Mouse (Mus musculus) cerebellum, adult 9-11 months (tissue): ENCODE data around the gene Cap1.

Experiments
- DNase-seq: peaks from one replicate; pipeline ENCODE4 v3.0.0; 2022

The Cap1 gene

GRCm38 (mm10) chr4:122885768-122886578 lies at the start of gene Cap1:
Cap1 (minus strand) TSS chr4:122886056.
- peak; percentile 99 for DNase-seq

- no peak for DNase-seq
These were observed 48.0 kb upstream of the Cap1 start for GRCm38 (mm10) chr4:122933857-122934256.

- no peak for DNase-seq
These were observed 47.3 kb upstream of the Cap1 start for GRCm38 (mm10) chr4:122933051-122933591.

GRCm38 (mm10) chr4:122932239-122932978 lies 46.6 kb upstream of the Cap1 start:
- DNase-seq = no peak

- DNase-seq = no peak
These were observed 45.2 kb upstream of the Cap1 start for GRCm38 (mm10) chr4:122930939-122931590.

- DNase-seq = no peak
These were observed 37.8 kb upstream of the Cap1 start for GRCm38 (mm10) chr4:122923392-122924344.

GRCm38 (mm10) chr4:122922841-122923240 lies 37.0 kb upstream of the Cap1 start:
- no peak for DNase-seq

- DNase-seq = no peak
These were observed 30.1 kb upstream of the Cap1 start for GRCm38 (mm10) chr4:122915985-122916384.

GRCm38 (mm10) chr4:122914186-122914585 lies 28.3 kb upstream of the Cap1 start:
- no peak for DNase-seq

GRCm38 (mm10) chr4:122912613-122913012 lies 26.8 kb upstream of the Cap1 start:
- DNase-seq = no peak

GRCm38 (mm10) chr4:122910577-122910976 lies 24.7 kb upstream of the Cap1 start:
- no peak for DNase-seq

GRCm38 (mm10) chr4:122909572-122910189 lies 23.8 kb upstream of the Cap1 start:
- no peak for DNase-seq

- no peak for DNase-seq
These were observed 19.5 kb upstream of the Cap1 start for GRCm38 (mm10) chr4:122905359-122905758.

- DNase-seq = no peak
These were observed 17.9 kb upstream of the Cap1 start for GRCm38 (mm10) chr4:122903709-122904108.

GRCm38 (mm10) chr4:122902156-122902555 lies 16.3 kb upstream of the Cap1 start:
- DNase-seq = no peak

GRCm38 (mm10) chr4:122898313-122898712 lies 12.5 kb upstream of the Cap1 start:
- DNase-seq = peak; percentile 36

GRCm38 (mm10) chr4:122897750-122898149 lies 11.9 kb upstream of the Cap1 start:
- peak; percentile 16 for DNase-seq

- peak; percentile 43 for DNase-seq
These were observed 6.3 kb upstream of the Cap1 start for GRCm38 (mm10) chr4:122892157-122892556.

GRCm38 (mm10) chr4:122891597-122891996 lies 5.7 kb upstream of the Cap1 start:
- peak; percentile 54 for DNase-seq

- peak; percentile 96 for DNase-seq
These were observed 5.1 kb upstream of the Cap1 start for GRCm38 (mm10) chr4:122890881-122891481.

- DNase-seq = no peak
These were observed 1.5 kb upstream of the Cap1 start for GRCm38 (mm10) chr4:122887336-122887735.
